In genomic region chr14:93067411-93068336, GRCm38 (mm10) we compare ENCODE assay signal across 8 mouse cellular contexts.
DNase-seq lines count a peak whose midpoint lies in the region; ATAC-seq lines count a peak whose summit lies in the region.

No protein-coding gene starts in this region.

- DNase-seq in heart, adult 11 months, result peak; percentile 53
- DNase-seq in heart, postnatal 10 days, result no peak
- DNase-seq in cerebellum, adult 11-12 months, result peak; percentile 52
- peak; percentile 87 for DNase-seq in forebrain, embryonic 14.5 days (ENCODE audit: low spot score)
- peak; percentile 65 for DNase-seq in midbrain, embryonic 14.5 days
- no peak for DNase-seq in embryo, embryonic 9.5 days (ENCODE audit: extremely low spot score)
- no peak for DNase-seq in thymus, adult 18-20 months

- intact Hi-C loops in heart, postnatal 10 days (cut with DNase I), result no loop called here

- WGBS in forebrain, embryonic 14.5 days, result 5% methylated on average over 5 of the region's 5 CpGs
- WGBS in midbrain, embryonic 14.5 days, result 14% methylated on average over 5 of the region's 5 CpGs

- peak overlapping the region; percentile 9; the same call in 1 of the 2 replicates for H3K27ac ChIP-seq in forebrain, embryonic 14.5 days (ENCODE audit: low read depth, low read length)
- H3K27ac ChIP-seq in midbrain, embryonic 14.5 days (replicated peaks; ENCODE audit: low read depth, low read length), result peak overlapping the region; percentile 23

- ATAC-seq in forebrain, embryonic 14.5 days, result peak; percentile 91
- ATAC-seq in midbrain, embryonic 14.5 days (ENCODE audit: low FRiP score, low TSS enrichment), result peak; percentile 74
- ATAC-seq in granulocyte monocyte progenitor cell, adult 5-6 weeks (replicated peaks; ENCODE audit: poor library complexity, severe bottlenecking), result no peak

- no peak overlapping the region for H3K9ac ChIP-seq in forebrain, embryonic 14.5 days (ENCODE audit: low read length)
- H3K9ac ChIP-seq in midbrain, embryonic 14.5 days (replicated peaks; ENCODE audit: low read length), result no peak overlapping the region

- H3K36me3 ChIP-seq in forebrain, embryonic 14.5 days (ENCODE audit: control insufficient read depth, insufficient read depth, low read length), result no peaks in the 10 kb centered on the region
- H3K36me3 ChIP-seq in midbrain, embryonic 14.5 days (ENCODE audit: control insufficient read depth, insufficient read depth, low read length), result no peaks in the 10 kb centered on the region

- H3K27me3 ChIP-seq in forebrain, embryonic 14.5 days (replicated peaks; ENCODE audit: control insufficient read depth, insufficient read depth, low read length), result no peaks in the 10 kb centered on the region
- no peaks in the 10 kb centered on the region for H3K27me3 ChIP-seq in midbrain, embryonic 14.5 days (ENCODE audit: control insufficient read depth, insufficient read depth, low read length)

- no peak overlapping the region for H3K4me3 ChIP-seq in forebrain, embryonic 14.5 days (ENCODE audit: low read depth, low read length)
- H3K4me3 ChIP-seq in midbrain, embryonic 14.5 days (replicated peaks; ENCODE audit: low read depth, low read length), result no peak overlapping the region

- peak overlapping the region; percentile 18; the same call in 1 of the 2 replicates for H3K4me2 ChIP-seq in forebrain, embryonic 14.5 days (ENCODE audit: low read length)
- 0 out of 2 replicates have a peak overlapping the region, but pooled peaks have one; percentile 6 for H3K4me2 ChIP-seq in midbrain, embryonic 14.5 days (ENCODE audit: low read length)

- H3K4me1 ChIP-seq in forebrain, embryonic 14.5 days (ENCODE audit: control insufficient read depth, insufficient read depth, low read length), result peaks cover 11% of the 10 kb centered on the region; the same call in 1 of the 2 replicates
- peaks cover 15% of the 10 kb centered on the region for H3K4me1 ChIP-seq in midbrain, embryonic 14.5 days (ENCODE audit: control insufficient read depth, insufficient read depth, low read length)

- no peaks in the 10 kb centered on the region for H3K9me3 ChIP-seq in forebrain, embryonic 14.5 days (replicated peaks; ENCODE audit: control insufficient read depth, low read length)
- H3K9me3 ChIP-seq in midbrain, embryonic 14.5 days (ENCODE audit: control insufficient read depth, low read length), result no peaks in the 10 kb centered on the region; the same call in 1 of the 2 replicates

Comparison
In these comparisons a context has a peak if more than half of its experiments do, and no peak if none do; other contexts are left out.
1. DNase-seq: peak in heart, adult 11 months (single experiment), cerebellum, adult 11-12 months (single experiment), forebrain, embryonic 14.5 days (single experiment) and midbrain, embryonic 14.5 days (single experiment); none in heart, postnatal 10 days (0 of 2), embryo, embryonic 9.5 days (single experiment) and thymus, adult 18-20 months (0 of 2).